Mouse (Mus musculus) heart, postnatal 4 days (tissue): ENCODE data around the gene Pdcd5. TPM values are rescaled to one million over a fixed set of nuclear protein-coding genes. Genes with fewer than 3 reads are reported as not detected.

ENCODE experiments used
- DNase-seq: peaks from one replicate; pipeline ENCODE4 v3.0.0; 2021
- total RNA-seq, 2 experiments: library from RNA; stranded (reverse); gene quantifications; 2 replicates each; pipeline ENCODE4 v1.2.3; 2021

The Pdcd5 gene
- total RNA-seq, 2 experiments from 2014 or later = 130 to 142 TPM

- peak; percentile 35 for DNase-seq
Measured at GRCm38 (mm10) chr7:35646317-35647081, 822 bp downstream of the Pdcd5 start.

DNA sequence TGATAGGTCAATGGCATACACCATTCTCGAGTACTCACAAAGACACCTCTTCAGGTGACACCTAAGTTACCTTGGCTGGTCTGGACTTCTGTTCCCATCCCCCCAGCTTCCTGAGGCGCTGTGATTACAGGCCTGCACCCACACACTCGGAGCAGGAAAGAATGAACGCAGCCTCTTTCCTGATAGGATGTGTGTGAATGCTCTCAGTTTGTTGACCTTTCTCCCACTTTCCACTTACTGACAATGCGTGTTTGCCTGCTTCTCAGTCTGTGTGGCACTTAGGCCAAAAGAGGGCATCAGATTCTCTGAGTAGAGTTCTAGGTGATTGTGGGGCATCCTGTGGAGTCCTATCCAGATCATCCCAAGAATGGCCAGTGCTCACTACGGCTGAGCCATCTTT lies 7.2 kb downstream of the Pdcd5 start:
- no peak for DNase-seq

DNA sequence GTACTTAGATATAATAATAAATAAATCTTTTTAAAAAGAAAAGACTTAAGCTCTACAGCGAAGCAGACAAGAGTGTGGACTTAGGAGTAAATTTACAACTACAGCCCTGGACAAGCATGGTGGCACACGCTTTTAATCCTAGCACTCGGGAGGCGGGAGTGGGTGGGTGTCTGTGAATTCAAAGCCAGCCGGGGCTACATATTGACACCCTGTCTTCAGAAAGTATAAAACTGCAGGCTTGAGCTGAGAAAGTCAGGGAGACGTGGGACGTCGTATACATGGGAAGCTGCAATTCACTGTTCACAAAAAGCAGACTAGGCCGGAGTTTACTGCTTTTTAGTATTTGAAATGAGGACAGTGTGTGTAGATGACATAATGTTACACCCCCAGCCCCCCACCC lies 10.4 kb downstream of the Pdcd5 start:
- no peak for DNase-seq

- DNase-seq = peak; percentile 52
Measured at GRCm38 (mm10) chr7:35636229-35636628, 11.1 kb downstream of the Pdcd5 start.

- DNase-seq = peak; percentile 26
Measured at GRCm38 (mm10) chr7:35628496-35628895, 18.8 kb downstream of the Pdcd5 start.

GRCm38 (mm10) chr7:35627371-35627770 lies 19.9 kb downstream of the Pdcd5 start:
- no peak for DNase-seq

DNA sequence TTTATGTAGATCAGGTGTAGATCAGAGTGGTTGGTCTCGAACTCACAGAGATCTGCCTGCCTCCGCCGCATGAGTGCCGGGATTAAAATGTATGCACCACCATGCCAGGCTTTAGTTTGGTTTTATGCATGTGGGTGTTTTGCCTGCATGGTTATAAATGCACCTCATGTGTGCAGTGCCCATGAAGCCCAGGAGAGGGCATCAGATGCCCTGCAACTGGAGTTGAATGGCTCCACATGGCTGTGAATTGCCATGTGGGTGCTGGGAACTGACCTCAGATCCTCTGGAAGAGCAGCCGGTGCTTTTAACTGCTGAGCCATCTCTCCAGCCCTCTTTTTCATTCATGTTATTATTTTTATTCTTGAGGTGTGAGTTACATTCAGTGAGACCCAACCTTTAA lies 21.3 kb downstream of the Pdcd5 start:
- DNase-seq = no peak

- DNase-seq = no peak
Measured at GRCm38 (mm10) chr7:35622626-35623025, 24.7 kb downstream of the Pdcd5 start.

GRCm38 (mm10) chr7:35617513-35617912 lies 29.8 kb downstream of the Pdcd5 start:
- no peak for DNase-seq

- DNase-seq = no peak
Measured at GRCm38 (mm10) chr7:35609245-35609644, 38.1 kb downstream of the Pdcd5 start.

DNA sequence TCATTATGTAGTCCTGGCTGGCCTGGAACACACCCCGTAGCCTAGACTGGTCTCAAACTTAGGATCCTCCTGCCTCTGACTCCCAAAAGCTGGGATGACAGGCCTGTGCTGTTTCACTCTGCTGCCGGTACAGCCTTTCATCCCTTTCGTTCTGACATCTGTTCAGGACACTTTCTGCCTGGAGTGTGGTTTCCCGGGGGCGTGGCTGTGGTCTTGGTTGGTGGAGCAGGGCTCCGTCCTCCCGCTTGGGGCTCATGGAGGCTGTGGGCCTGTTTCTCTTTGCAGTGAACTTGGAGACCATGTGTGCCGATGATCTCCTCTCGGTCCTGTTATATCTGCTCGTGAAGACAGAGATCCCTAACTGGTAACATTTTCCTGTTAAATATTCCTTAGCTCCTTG lies 40.5 kb downstream of the Pdcd5 start:
- no peak for DNase-seq

GRCm38 (mm10) chr7:35602766-35603165 lies 44.6 kb downstream of the Pdcd5 start:
- no peak for DNase-seq

- no peak for DNase-seq
Measured at GRCm38 (mm10) chr7:35601106-35601505, 46.2 kb downstream of the Pdcd5 start.

DNA sequence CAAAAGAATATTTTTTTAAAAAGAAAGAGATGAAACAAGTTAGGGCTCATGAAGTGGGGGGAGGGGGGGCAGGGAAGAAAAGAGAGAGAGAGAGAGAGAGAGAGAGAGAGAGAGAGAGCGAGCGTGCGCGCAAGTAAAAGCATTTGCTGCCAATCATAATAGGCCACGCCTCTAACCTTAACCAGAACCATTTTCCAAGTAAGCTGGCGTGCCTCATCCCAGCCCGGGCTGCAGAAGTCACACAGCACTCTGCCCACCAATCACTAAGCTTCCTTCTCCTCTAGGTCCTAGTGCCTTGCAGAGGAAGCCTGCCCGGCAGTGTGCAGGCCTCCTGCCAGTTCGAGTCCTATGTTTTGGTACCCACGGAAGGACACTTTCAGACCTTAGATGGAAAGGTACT lies 47.3 kb downstream of the Pdcd5 start:
- DNase-seq = no peak

- no peak for DNase-seq
Measured at GRCm38 (mm10) chr7:35599492-35599891, 47.8 kb downstream of the Pdcd5 start.

- no peak for DNase-seq
Measured at GRCm38 (mm10) chr7:35594311-35594710, 53.0 kb downstream of the Pdcd5 start.

Other genes starting within 250 kb of the Pdcd5 start
- not detected for gene Slc7a9, start 198.7 kb downstream of the Pdcd5 start, total RNA-seq
- gene Tdrd12, start 109.8 kb downstream of the Pdcd5 start, total RNA-seq = 1 to 10 TPM; 1.0 to 1.3 TPM
- gene Nudt19, start 91.2 kb downstream of the Pdcd5 start, total RNA-seq = 10 to 100 TPM; 81.1 to 85.6 TPM
- under 1 TPM; 0.09 to 0.14 TPM for gene Rgs9bp, start 61.9 kb downstream of the Pdcd5 start, total RNA-seq
- gene Ankrd27, start 61.3 kb downstream of the Pdcd5 start, total RNA-seq = 10 to 100 TPM; 12.1 to 15.2 TPM
- 10 to 100 TPM; 10.3 to 11.9 TPM for gene Dpy19l3, start 106.9 kb upstream of the Pdcd5 start, total RNA-seq
- 10 to 100 TPM; 23.8 to 26.0 TPM for gene Zfp507, start 155.5 kb upstream of the Pdcd5 start, total RNA-seq